Mouse (Mus musculus): ENCODE results near the gene Slc39a10.
"Not testable (repeated sequence)": the region's sequence is repeated elsewhere in the genome, so short reads cannot be mapped to it uniquely, and the experiment has no call there.

Slc39a10 gene

DNA sequence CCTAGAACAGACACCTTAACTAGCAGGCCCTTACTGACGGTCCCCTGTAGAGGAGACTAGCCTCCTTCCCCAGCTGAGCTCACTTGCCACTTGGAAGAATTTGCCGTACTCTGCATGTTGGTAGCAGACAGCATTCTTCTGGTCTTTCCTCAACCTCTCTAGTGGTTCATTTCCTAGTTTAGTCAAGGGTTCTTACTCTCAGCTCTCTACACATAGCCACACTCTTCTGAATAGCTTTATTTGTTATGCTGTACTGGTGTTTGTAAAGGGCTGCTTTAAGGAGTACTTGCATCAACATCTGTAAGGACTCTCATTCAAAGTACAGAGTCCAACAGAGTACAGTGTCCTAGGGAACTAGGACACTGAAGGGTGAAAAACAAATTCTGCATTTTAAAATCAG, 29.2 kb downstream of the Slc39a10 start:
- DNase-seq, result no peak

DNA sequence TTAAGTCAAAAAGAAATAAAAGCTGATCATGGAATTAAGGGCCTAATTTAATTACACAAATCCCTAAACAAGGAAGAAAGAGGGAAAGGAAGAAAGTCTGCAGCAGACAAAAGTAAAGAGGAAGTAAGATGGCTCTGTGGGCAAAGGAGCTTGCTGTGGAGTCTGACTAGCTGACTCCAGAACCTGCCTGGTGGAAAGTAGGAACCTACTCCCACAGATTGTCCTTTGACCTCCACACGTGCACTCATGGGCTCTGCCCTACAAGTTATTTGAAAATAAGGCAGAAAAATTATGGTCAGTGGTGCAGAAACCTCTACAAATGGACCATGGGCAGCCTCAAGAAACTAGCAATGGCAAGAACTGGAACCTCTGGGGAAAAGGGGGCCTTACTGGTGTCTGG, 32.6 kb downstream of the Slc39a10 start:
- no peak for DNase-seq

DNA sequence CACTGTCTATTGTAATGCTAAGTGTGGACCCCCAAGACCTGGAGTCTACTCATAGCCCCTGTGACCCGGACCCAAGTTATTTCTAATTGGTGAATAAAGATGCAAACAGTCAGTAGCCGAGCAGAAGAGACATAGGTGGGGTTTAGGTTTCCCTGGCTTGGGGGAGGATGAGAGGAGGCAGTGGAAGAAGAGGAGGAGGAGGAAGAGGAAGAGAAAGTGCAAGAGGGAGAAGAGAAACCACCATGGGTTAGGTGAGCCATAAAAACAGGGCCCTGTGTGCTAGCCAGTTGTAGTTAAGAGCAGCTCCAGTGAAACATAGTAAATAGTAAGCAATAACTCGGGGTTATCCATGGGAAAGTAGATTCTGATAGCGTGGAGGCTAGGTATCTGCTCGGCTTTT, 34.1 kb downstream of the Slc39a10 start:
- DNase-seq, result no peak

DNA sequence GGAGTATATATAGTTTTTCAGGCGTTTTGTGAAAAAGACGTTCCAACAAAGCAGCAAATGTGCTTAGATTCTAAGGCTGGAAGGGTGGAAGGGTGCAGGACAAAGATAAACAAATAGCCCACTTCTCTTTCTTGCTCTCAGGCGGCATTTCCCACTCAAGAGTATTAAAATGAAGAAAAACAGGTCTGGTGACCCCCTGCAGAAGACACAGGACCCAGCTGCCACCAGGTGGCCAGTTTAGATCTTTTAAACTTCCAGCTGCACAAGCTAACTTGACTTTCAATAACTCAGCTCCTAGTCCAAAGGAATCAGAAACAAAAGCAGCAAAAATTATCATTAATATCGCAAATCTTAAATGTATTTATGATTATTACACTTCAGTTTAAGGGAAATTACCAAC, 36.2 kb downstream of the Slc39a10 start:
- no peak for DNase-seq

DNA sequence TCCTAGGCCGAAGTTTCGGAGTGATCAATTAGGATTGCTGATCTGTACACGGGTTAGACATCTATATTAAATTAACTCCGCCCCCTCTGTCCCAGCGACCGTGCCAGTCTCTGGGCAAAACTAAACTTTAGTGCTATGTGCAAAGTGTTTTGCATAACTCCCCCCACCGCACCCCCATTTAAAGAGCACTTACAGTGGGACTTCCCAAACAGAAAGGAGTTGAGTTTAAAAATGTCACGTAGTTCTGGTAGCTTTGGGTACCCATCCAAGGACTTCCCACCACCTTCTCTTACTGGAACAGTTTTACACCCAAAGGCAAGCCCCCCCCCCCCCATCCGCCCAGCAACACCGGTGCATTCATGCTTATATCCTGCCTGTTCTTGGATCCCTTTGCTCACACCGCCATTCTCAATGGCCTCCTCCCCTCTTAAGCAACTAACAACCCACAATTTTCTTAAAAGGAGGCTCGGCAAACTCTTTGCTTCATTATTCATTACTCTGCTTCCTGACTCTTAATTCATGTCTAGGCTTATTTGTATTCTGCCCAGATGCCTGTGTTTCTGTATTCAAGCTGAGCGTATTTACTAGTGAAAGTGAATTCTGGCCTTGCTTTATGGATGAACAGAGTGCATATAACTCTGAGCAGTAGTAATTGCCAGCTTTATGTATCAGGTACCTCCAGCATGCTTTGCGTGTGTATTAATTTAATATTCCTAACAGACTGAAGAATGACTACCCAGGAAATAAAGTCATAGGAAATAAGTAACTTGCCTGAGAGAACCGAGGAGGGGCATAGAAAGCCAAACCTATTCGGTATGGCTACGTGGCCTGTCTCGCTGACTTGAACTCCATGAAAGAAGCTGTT, 38.4 kb downstream of the Slc39a10 start:
- DNase-seq, result no peak

DNA sequence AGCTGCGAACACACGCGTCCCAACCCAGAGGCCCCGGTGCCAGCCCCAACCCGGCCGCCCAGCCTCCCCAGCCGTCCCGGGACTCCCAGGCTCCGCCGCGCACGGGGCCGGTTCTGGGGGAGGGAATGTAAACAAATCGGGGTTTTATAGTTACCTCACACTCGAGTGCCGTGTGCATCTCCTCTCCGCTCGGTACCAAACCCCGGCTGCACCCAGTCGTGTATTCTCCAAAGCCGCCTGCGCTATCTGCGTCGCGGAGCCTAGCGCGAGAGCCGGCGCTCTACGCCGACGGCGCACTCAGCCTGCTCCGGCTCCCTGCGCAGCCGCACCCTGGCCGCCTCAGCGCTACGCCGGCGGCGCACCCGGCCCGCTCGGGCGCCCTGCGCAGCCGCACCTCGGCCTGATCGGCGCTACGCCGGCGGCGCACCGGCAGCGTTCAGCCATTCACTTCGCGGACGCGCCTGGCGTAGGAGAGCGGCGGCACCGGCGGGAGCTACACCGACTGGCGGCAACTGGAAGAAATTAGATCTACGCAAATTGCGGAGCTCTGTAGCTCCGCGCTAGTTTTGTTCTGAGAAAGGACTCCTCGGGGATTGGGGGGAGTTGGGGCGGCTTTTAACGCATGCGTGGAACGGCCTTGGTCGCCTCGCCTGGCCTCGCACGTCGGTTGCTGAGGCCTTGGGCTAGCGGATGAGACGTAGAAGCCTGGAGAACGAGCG, 39.2 kb downstream of the Slc39a10 start:
- peak; percentile 99 for DNase-seq

DNA sequence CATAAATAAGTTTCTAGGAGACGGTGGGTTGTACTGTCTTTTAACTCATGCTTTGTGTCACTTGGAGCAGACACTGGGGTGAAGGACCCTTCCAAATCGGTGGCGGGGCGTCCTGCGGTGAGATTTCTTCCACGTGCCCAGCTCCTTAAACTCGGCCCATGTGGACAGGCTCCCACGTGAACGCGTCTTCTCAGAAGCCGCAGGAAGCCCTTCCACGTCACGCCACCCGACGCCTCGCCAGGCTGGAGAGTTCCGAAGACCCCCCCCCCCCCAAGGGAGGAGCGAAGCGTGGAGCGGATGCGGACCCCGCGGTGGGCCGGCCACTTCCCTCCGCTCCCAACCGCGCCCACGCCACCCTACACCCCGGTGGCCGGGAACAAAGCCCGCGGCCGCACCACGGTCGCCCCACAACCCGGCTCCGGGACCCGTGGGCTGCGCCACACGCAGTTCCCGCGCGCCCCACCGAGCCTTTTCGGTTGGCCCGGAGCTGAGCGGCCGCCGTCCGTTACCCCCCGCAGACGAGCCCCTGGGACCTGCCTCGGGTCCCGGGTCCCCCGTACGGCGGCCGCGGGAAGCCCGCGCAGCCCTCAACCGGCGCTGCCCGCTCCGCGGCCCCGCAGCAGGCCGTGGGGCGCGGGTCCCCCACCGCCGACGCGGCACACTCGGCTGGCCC, 39.9 kb downstream of the Slc39a10 start:
- DNase-seq, result peak; percentile 67

DNA sequence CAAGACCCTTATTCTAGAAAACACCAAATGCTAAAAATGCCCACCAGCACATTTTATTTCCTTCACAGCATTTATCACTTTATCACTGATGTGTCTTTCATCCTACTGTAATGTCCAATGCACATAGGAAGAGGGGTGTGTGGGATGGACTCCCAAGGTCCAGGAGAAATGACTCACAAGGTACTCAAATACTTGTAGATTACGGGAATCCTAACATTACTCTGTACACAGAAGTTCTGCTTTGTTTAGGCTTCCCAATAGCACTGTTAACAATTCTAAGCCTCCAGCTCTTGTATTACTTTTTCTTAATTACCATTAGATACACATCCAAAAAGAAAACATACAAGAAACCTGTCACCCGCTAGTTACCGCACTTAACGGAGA, 40.4 kb downstream of the Slc39a10 start:
- no peak for DNase-seq

DNA sequence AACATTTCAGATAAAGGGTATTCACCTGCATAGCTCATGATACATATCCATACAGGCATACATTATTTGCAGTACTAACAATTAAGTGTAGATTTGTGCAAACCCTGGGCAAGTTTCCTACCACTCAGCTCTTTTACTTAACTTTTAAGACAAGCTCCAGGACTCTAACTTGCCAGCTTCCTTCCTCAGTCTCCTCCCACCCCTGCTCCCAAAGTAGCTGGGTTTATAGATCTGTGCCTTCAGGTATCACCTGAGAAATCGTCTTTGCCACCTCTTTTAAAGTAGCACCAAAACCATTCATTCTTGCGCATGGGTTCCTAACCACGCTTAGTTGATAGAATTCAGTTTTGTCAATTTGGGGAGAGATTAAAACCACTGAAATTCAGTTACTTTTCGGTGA, 41.1 kb downstream of the Slc39a10 start:
- no peak for DNase-seq

DNA sequence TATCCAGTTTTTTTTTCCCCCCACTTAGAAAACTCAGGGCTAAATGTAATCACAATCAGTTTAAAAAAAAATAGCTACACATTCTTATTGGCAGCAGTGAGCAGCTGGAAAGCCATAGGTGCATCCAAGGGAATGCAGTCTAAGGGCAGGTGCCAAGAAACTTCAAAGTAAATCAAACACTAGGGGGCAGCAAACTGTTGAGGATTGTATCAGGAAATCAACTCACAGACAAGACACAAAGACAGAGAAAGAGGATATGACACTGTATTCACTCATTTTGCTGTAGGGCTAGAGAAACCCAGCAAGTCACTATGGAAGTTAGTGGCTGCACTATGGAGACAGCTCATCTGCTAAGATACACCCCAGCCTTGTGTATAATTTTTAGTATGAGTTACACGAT, 42.9 kb downstream of the Slc39a10 start:
- DNase-seq, result peak; percentile 54

DNA sequence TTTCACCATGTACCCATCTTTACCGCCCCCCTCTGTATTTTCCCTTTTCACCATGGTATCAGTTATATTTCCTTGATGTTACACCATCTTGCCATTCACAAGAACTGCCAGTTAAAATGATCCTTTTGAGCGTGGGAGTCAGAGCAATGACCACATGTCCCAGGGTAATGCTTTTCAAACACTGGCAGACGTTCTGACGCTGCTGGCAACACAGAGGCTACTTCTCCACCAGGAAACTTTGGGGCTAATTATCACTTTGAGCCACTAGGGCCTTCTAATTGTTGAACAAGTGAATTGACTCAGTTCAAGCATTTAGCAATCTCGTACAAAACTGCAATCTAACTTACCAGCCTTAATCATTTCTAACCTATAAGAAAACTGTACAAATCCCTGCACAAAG, 47.4 kb downstream of the Slc39a10 start:
- no peak for DNase-seq

DNA sequence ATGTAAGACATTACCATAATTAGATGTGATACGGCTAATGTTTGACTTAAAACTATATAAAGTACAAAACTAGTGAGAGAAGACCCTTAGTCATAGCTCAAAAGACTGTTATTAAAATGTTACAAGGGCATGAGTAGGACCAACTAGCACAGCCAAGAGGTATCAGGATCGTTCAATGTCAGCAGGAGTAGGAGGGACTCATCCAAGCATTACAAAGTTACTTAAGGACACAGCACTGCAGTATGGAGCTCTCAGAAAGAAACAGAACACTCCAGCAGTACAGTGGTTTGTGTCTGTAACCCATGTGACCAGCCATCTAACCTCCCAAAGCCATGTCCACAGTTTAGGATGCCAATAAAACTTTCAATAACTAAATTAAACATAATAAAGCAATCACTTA, 48.4 kb downstream of the Slc39a10 start:
- no peak for DNase-seq

DNA sequence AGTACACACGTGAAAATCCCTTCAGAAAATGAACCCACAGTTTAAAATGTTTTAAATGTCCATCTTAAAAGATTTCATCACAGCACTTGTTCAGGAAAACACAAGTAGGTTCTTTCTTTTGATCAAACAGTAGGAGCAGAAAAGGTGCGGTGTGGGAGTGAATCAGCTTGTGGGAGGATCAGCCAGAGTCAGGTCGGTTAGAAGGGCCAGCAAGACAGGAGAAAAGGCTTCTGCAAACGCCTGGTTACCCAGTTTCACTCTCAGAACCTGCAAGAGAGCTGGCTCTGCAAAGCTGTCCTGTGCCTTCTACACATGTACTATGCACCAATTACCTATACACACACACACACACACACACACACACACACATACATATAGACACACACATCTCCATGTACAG, 49.2 kb downstream of the Slc39a10 start:
- DNase-seq, result no peak

DNA sequence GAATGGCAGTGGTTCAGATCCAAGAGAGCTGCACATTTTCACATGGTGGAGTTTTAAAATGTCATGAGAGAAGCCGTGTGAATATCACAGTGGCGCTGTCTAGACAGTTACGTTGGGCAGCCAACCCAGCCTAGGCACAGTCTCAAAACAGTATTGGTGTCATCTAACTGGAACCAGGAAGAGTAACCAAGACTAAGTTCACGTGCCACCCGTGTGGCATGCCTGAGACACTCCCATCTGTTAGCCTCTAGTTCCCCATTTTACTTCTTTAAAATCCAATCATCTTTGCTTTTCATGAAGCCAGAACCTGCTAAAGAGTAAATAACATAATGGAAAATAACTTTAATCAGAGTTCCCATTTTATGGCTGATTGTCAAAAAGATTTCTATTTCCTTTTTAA, 60.7 kb downstream of the Slc39a10 start:
- DNase-seq, result no peak

DNA sequence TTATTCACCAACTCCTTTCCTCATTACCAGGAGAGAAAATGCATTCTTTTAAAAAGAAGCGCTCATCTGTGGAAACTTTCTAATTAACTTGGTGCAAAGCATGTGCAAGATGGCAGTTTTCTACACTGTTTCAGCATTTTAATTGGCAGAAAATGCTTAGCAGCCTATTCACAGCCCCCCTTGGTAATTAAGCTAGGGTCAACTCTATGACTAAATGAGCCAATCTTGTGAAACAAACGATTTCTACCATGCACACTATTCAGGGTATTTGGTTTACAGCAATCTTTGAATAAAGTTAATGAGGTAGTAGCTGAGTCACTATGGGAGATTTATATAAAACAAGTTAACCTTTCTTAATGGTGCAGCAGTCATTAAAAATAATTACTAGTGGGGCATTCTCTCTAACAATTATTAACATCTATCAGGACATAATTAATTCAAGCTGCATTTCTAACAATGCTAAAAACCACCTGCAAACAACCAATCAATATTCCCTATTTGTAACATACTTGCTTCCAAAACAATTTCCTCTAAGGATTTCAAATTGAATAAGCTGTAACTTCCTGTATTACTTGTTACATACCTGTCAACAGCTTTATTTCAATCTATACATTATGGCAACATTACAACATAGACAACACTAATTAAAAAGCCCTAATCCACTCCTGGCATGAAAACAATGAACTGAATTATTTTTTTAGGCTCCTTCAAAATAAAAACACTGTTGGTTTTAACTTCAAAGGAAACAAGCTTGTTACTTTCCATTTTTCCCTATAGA, 62.4 kb downstream of the Slc39a10 start:
- DNase-seq, result no peak

DNA sequence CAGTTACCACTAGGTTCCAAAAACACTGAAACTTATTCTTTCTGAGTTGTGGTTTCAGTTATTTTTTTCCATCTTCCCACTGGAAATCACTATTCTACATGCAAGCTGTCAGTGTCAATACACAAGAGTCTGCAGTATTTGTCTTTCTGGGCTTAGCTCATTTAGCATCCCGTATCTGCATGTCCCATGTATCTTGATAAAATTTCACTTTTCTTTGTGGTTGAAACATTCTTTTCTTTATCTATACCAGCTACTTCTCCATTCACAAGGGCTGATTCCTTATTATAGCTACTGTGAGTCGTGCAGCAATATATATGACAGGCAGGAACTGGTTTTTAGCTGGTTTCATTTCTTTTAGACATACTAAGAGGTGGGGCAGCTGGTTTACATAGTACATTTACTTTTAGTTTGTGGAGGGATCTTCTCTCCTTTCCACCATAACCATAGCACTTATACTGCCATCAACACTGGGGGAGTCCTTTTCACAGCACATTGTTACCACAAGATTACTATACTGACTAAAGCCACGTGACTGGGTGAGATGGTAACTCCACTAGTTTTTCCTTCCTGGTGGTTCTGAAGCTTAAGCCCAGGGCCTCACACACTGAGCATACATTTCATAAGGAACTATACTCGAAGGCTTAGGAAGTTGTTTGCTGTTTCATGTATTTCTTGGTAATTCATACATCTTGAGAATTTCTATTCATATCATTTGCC, 70.2 kb downstream of the Slc39a10 start:
- DNase-seq, result no peak

DNA sequence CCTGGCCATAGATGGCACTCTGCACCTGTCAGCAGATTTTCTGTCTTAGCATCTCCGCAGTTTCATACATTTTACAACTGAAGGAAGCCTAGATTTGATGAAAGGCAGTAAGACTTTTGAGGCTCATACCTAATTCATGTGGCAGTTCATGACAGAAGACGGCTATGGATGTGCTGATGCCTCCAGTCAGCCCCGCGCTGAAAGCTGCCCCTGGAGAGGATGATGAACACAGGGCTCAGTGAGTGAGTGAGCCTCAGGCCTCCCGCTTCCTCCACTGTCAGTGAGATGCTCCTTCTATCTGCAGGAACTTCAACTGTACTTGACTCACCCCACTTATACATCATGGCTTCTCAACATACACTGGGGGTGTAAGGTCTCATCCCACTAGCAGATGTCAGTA, 74.7 kb downstream of the Slc39a10 start:
- DNase-seq, result no peak

DNA sequence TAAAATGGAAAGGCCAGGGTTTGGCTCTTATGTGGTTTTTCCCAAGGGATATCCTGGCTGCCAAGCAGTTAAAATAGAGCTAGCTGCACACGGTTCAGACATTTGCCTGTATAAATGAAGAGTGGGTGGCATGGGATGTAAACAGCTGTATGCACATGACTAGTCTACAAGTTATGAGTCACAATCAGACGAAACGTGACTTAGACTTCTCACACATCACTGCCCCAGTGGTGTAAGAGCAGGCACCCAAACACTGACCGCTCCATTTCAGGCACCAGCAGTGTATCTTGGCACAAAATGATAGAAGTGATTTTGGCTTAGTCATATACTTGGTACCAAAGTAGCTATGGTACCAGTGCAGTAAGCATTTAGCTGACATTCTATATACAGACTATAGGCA, 84.0 kb downstream of the Slc39a10 start:
- not testable (repeated sequence) for DNase-seq

DNA sequence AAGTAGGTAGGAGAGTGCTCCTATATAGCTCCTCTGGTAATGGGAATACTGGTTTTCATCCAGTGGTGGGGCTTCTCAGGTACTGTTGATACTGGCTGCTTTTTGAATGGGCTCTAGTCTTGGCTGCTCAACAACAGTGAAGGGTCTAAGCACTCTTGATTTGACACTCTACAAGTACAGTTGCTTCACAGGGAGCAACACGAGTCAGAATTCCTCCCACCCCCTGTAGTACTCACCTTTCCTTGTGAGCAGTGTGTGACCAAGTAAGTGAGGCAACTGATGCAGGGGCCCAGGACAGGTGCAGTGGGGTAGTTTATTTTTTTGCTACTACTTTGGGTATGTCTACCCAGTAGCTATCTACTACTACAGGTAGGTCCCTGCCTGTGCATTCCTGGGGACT, 87.6 kb downstream of the Slc39a10 start:
- no peak for DNase-seq

DNA sequence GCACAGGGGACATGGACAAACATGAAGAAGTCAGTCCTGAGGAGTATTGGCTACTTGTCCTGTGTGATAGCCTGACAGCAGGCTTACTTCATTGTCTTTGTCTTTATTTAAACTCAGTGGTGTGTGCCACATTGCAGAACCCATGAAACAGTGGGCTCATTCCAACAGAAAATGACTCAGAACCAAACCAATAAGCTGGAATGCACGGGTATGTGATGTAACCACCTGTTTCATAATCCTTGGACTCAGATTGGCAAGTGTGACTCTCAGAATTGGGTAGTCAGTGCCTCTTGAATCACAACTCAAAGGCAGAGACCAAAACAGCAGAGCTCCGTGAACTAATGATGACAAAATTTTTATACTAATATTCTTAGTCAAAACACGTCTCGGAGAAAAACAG, 110.4 kb downstream of the Slc39a10 start:
- not testable (repeated sequence) for DNase-seq

DNA sequence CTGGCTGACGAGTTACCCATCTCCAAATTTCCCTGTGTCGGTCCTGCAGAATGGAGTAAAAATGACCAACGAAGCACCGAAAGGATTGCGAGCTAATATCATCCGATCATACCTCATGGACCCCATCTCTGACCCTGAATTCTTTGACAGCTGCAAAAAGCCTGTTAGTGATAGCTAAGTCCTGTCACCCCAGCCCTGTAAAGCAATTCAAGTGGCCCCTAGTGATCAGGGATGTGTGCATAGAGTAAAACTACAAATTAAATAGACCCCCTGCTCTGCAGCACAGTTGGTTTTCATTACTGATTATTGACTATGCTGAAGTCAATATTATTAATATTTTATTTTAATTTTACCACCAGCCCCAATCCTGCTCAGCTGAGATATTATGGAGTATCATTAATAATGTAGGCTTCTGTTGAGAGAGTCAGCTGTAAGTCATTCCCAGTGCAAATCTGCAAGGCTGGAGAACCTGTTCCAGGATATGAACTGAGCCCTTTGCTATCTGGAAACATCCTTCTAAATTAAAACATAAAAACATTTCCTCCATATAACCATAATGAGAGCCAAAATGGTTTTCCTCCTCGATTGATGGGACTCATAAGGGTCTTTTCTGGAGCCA, 122.5 kb downstream of the Slc39a10 start:
- DNase-seq, result not testable (repeated sequence)

DNA sequence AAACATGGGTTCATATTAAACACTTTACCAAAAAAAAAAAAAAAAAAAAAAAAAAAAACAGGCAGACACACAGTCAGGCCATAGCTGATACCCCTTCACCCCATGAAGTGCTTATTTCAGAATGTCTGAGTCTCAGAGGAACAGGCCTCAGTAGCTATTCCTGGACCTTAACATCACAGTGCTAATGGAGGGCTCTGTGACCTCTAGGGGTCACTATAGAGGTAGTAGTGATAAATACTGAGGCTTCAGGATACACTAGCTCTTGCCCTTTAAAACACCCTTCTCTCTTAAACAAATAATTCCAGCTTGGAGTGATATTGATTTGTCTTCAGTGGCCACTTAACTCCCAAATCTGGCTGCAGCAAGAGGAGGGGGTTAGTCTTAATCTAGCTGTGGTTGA, 123.3 kb downstream of the Slc39a10 start:
- not testable (repeated sequence) for DNase-seq

Measured in thymus, postnatal 25 days (tissue).